Mouse (Mus musculus): Measurements from ENCODE around the gene Aars2.

DNA sequence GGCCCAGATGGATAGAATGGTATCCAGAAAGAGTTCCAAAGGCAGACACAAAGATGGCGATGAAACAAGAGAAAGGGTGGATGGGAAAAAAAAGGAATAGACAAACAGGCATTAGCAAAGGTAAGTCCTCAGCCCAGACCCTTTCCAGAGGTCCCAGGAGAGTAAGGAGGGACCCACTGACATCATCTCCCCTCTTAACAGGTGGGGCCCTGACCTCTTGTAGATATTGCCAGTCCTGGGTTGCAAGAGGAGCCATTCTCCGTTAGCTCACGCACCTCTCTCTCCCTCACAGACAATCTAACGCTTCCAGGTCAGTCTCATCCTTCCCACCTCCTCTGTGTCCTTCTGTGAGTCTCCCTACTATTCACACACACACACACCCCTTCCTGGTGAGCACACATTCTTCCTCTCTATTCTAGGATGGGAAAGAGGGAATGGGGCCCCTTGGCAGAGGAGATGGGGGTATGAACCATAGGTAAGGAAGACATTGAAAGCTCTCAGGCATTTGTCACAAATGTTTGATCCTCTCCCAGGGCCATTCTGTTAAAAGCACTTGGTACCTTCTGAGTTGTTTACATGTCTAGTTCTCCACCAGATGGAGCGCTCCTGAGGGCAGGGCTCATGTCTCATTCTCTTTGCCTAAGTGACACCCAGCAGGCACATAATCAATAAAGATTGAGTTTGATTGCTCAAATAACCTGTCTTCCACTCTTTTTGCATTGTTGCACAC, 41.0 kb downstream of the Aars2 start:
- no peak for TF ChIP-seq POLR2A (IDR thresholded peaks at IDR 0.05; ENCODE audit: low read depth, low read length)
- TF ChIP-seq CTCF (IDR thresholded peaks at IDR 0.05; ENCODE audit: extremely low read depth, insufficient read length, insufficient replicate concordance, low read depth, low read length): no peak

All from small intestine, adult 2 months (tissue).